Mouse (Mus musculus): Measurements from ENCODE around the gene Ifna6. TPM values are rescaled to one million over a fixed set of nuclear protein-coding genes. Genes with fewer than 3 reads are reported as not detected.
"Not testable (repeated sequence)": the region's sequence is repeated elsewhere in the genome, so short reads cannot be mapped to it uniquely, and the experiment has no call there.

Ifna6 gene
- polyA plus RNA-seq, 1 experiment from 2014 or later, result not detected

DNA sequence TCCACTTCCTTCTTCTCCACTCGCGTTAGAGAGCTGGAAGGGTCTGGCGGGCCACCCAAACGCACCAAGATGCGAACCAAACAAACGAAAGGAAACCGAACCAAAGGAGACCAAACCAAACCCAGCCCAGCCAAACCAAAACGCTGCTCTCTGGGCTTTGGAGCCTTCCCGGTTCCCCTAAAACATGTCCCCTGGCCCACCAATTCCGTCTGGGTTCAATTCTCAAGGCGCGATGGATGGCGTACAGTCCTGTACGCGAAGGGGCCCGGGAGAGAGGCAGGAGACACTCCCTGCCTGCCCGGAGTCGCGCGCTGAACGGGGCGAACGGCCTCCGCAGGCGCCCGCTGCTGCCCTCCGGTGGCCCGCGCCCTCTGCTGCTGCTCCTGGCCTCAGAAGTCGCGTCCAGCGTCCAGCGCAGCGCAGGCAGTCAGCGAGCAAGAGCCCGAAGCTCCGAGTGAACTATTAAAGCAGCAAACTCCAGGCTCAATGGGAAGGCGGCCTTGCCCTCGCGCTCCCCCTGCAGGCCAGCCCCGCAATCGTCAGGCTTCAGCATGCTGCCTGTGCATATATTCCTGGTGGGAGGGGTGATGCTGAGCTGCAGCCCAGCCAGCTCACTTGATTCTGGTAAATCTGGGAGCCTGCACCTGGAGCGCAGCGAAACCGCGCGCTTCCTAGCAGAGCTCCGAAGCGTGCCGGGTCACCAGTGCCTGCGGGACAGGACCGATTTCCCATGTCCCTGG is 33.1 kb upstream of the Ifna6 start, which contains the start of gene Gm13275:
Gene Gm13275, plus strand, starts transcription at position 552 of the 740 bp plus-strand sequence.
- not testable (repeated sequence) for H3K9ac ChIP-seq (replicated peaks; ENCODE audit: low read depth, low read length); H3K9me3 ChIP-seq (ENCODE audit: control insufficient read depth, low read depth, low read length); H3K4me3 ChIP-seq (ENCODE audit: low read depth, low read length); ATAC-seq (ENCODE audit: insufficient number of reproducible peaks, insufficient read depth, low FRiP score, low read depth); H3K4me2 ChIP-seq (replicated peaks; ENCODE audit: low read depth, low read length); H3K27ac ChIP-seq (ENCODE audit: low read length); H3K27me3 ChIP-seq (ENCODE audit: control insufficient read depth, insufficient read depth, low read length); H3K4me1 ChIP-seq (ENCODE audit: control insufficient read depth, insufficient read depth, low read length); H3K36me3 ChIP-seq (ENCODE audit: control insufficient read depth, insufficient read depth, low read length)
- WGBS, result 0% methylated on average over 6 of the region's 52 CpGs

DNA sequence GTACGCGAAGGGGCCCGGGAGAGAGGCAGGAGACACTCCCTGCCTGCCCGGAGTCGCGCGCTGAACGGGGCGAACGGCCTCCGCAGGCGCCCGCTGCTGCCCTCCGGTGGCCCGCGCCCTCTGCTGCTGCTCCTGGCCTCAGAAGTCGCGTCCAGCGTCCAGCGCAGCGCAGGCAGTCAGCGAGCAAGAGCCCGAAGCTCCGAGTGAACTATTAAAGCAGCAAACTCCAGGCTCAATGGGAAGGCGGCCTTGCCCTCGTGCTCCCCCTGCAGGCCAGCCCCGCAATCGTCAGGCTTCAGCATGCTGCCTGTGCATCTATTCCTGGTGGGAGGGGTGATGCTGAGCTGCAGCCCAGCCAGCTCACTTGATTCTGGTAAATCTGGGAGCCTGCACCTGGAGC is 30.1 kb upstream of the Ifna6 start, which contains the start of gene Gm13279:
Gene Gm13279, plus strand, starts transcription at position 301 of the 400 bp plus-strand sequence.
- ATAC-seq (ENCODE audit: insufficient number of reproducible peaks, insufficient read depth, low FRiP score, low read depth); H3K27ac ChIP-seq (ENCODE audit: low read length): not testable (repeated sequence)
- no CpG with 5 or more reads among the region's 28 CpGs for WGBS

DNA sequence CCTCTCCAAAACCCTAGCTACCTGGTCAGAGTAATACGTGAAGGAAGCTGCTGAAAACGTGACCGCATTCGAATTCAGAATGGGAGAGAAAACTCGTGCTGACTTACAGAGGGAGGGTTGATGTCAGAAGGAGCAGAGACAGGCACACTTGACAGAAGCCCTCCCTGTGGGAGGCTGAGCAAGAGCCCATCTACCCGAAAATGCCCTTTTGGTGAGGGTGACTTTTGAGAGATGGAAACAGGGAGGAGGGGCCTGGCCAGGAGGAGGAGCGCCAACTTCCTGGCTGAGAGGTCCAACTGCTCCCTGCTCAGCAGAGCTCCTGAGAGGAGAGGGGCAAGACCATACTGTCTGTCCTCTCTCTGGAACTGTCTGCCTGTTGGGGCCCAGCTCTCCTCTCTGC is 27.9 kb upstream of the Ifna6 start, which contains the start of gene Gm13285:
Gene Gm13285, plus strand, starts transcription at position 301 of the 400 bp plus-strand sequence.
- WGBS, result 25% methylated on average over 1 of the region's 7 CpGs
- ATAC-seq (ENCODE audit: insufficient number of reproducible peaks, insufficient read depth, low FRiP score, low read depth); H3K27me3 ChIP-seq (ENCODE audit: control insufficient read depth, insufficient read depth, low read length); H3K36me3 ChIP-seq (ENCODE audit: control insufficient read depth, insufficient read depth, low read length); H3K4me3 ChIP-seq (ENCODE audit: low read depth, low read length); H3K9me3 ChIP-seq (ENCODE audit: control insufficient read depth, low read depth, low read length); H3K9ac ChIP-seq (replicated peaks; ENCODE audit: low read depth, low read length); H3K27ac ChIP-seq (ENCODE audit: low read length); H3K4me2 ChIP-seq (replicated peaks; ENCODE audit: low read depth, low read length); H3K4me1 ChIP-seq (ENCODE audit: control insufficient read depth, insufficient read depth, low read length): not testable (repeated sequence)

More for the DNA sequence above, 30.1 kb upstream of the Ifna6 start, which contains the start of gene Gm13279:
- H3K36me3 ChIP-seq (ENCODE audit: control insufficient read depth, insufficient read depth, low read length); H3K9ac ChIP-seq (replicated peaks; ENCODE audit: low read depth, low read length); H3K4me1 ChIP-seq (ENCODE audit: control insufficient read depth, insufficient read depth, low read length); H3K27me3 ChIP-seq (ENCODE audit: control insufficient read depth, insufficient read depth, low read length); H3K4me2 ChIP-seq (replicated peaks; ENCODE audit: low read depth, low read length); H3K9me3 ChIP-seq (ENCODE audit: control insufficient read depth, low read depth, low read length); H3K4me3 ChIP-seq (ENCODE audit: low read depth, low read length): not testable (repeated sequence)

DNA sequence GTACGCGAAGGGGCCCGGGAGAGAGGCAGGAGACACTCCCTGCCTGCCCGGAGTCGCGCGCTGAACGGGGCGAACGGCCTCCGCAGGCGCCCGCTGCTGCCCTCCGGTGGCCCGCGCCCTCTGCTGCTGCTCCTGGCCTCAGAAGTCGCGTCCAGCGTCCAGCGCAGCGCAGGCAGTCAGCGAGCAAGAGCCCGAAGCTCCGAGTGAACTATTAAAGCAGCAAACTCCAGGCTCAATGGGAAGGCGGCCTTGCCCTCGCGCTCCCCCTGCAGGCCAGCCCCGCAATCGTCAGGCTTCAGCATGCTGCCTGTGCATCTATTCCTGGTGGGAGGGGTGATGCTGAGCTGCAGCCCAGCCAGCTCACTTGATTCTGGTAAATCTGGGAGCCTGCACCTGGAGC is 24.3 kb upstream of the Ifna6 start, which contains the start of gene Gm13287:
Gene Gm13287, plus strand, starts transcription at position 301 of the 400 bp plus-strand sequence.
- not testable (repeated sequence) for H3K4me1 ChIP-seq (ENCODE audit: control insufficient read depth, insufficient read depth, low read length); H3K9me3 ChIP-seq (ENCODE audit: control insufficient read depth, low read depth, low read length); H3K4me3 ChIP-seq (ENCODE audit: low read depth, low read length); H3K27me3 ChIP-seq (ENCODE audit: control insufficient read depth, insufficient read depth, low read length); ATAC-seq (ENCODE audit: insufficient number of reproducible peaks, insufficient read depth, low FRiP score, low read depth); H3K36me3 ChIP-seq (ENCODE audit: control insufficient read depth, insufficient read depth, low read length); H3K4me2 ChIP-seq (replicated peaks; ENCODE audit: low read depth, low read length); H3K9ac ChIP-seq (replicated peaks; ENCODE audit: low read depth, low read length); H3K27ac ChIP-seq (ENCODE audit: low read length)
- WGBS, result no CpG with 5 or more reads among the region's 29 CpGs

DNA sequence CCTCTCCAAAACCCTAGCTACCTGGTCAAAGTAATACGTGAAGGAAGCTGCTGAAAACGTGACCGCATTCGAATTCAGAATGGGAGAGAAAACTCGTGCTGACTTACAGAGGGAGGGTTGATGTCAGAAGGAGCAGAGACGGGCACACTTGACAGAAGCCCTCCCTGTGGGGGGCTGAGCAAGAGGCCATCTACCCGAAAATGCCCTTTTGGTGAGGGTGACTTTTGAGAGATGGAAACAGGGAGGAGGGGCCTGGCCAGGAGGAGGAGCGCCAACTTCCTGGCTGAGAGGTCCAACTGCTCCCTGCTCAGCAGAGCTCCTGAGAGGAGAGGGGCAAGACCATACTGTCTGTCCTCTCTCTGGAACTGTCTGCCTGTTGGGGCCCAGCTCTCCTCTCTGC is 22.0 kb upstream of the Ifna6 start, which contains the start of gene Gm13288:
Gene Gm13288, plus strand, starts transcription at position 301 of the 400 bp plus-strand sequence.
- not testable (repeated sequence) for H3K4me3 ChIP-seq (ENCODE audit: low read depth, low read length); H3K27ac ChIP-seq (ENCODE audit: low read length)
- WGBS, result no CpG with 5 or more reads among the region's 8 CpGs

DNA sequence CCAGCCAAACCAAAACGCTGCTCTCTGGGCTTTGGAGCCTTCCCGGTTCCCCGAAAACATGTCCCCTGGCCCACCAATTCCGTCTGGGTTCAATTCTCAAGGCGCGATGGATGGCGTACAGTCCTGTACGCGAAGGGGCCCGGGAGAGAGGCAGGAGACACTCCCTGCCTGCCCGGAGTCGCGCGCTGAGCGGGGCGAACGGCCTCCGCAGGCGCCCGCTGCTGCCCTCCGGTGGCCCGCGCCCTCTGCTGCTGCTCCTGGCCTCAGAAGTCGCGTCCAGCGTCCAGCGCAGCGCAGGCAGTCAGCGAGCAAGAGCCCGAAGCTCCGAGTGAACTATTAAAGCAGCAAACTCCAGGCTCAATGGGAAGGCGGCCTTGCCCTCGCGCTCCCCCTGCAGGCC is 21.5 kb upstream of the Ifna6 start:
- not testable (repeated sequence) for H3K4me2 ChIP-seq (replicated peaks; ENCODE audit: low read depth, low read length)

More for the DNA sequence above, 22.0 kb upstream of the Ifna6 start, which contains the start of gene Gm13288:
- not testable (repeated sequence) for H3K9me3 ChIP-seq (ENCODE audit: control insufficient read depth, low read depth, low read length); H3K27me3 ChIP-seq (ENCODE audit: control insufficient read depth, insufficient read depth, low read length); ATAC-seq (ENCODE audit: insufficient number of reproducible peaks, insufficient read depth, low FRiP score, low read depth); H3K4me2 ChIP-seq (replicated peaks; ENCODE audit: low read depth, low read length); H3K9ac ChIP-seq (replicated peaks; ENCODE audit: low read depth, low read length); H3K36me3 ChIP-seq (ENCODE audit: control insufficient read depth, insufficient read depth, low read length); H3K4me1 ChIP-seq (ENCODE audit: control insufficient read depth, insufficient read depth, low read length)

DNA sequence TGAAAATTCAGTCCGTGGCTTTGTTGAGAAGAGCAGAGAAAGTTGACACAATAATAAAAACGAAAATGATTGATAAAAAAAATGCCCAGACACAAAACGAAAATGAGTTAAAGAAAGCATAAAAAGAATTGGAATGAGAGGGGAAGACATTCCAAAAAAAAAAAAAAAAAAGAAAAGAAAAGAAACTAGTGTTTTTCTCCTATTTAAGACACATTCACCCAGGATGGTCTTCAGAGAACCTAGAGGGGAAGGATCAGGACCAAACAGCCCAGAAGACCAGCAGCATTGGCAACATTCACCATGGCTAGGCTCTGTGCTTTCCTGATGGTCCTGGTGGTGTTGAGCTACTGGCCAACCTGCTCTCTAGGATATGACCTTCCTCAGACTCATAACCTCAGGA is 11.3 kb upstream of the Ifna6 start, which contains the start of gene Ifna7:
Gene Ifna7, plus strand, starts transcription at position 301 of the 400 bp plus-strand sequence.
- H3K4me3 ChIP-seq (ENCODE audit: low read depth, low read length), result no peak within 1 kb of the TSS
- WGBS, result 52% methylated on average over 3 of the region's 3 CpGs
- H3K27me3 ChIP-seq (ENCODE audit: control insufficient read depth, insufficient read depth, low read length), result no peaks in the 10 kb centered on the region; the same call in 1 of the 2 replicates
- H3K4me2 ChIP-seq (replicated peaks; ENCODE audit: low read depth, low read length), result no peak within 1 kb of the TSS
- ATAC-seq (ENCODE audit: insufficient number of reproducible peaks, insufficient read depth, low FRiP score, low read depth), result no peak
- no peaks in the 10 kb centered on the region for H3K36me3 ChIP-seq (ENCODE audit: control insufficient read depth, insufficient read depth, low read length)
- H3K9ac ChIP-seq (replicated peaks; ENCODE audit: low read depth, low read length), result no peak within 1 kb of the TSS
- H3K27ac ChIP-seq (ENCODE audit: low read length), result no peak within 1 kb of the TSS
- no peaks in the 10 kb centered on the region for H3K9me3 ChIP-seq (ENCODE audit: control insufficient read depth, low read depth, low read length)
- H3K4me1 ChIP-seq (ENCODE audit: control insufficient read depth, insufficient read depth, low read length), result no peaks in the 10 kb centered on the region

More for the DNA sequence above, 21.5 kb upstream of the Ifna6 start:
- no CpG with 5 or more reads among the region's 34 CpGs for WGBS
- H3K9ac ChIP-seq (replicated peaks; ENCODE audit: low read depth, low read length); H3K4me3 ChIP-seq (ENCODE audit: low read depth, low read length); H3K4me1 ChIP-seq (ENCODE audit: control insufficient read depth, insufficient read depth, low read length); H3K27me3 ChIP-seq (ENCODE audit: control insufficient read depth, insufficient read depth, low read length); H3K36me3 ChIP-seq (ENCODE audit: control insufficient read depth, insufficient read depth, low read length); H3K27ac ChIP-seq (ENCODE audit: low read length); ATAC-seq (ENCODE audit: insufficient number of reproducible peaks, insufficient read depth, low FRiP score, low read depth); H3K9me3 ChIP-seq (ENCODE audit: control insufficient read depth, low read depth, low read length): not testable (repeated sequence)

DNA sequence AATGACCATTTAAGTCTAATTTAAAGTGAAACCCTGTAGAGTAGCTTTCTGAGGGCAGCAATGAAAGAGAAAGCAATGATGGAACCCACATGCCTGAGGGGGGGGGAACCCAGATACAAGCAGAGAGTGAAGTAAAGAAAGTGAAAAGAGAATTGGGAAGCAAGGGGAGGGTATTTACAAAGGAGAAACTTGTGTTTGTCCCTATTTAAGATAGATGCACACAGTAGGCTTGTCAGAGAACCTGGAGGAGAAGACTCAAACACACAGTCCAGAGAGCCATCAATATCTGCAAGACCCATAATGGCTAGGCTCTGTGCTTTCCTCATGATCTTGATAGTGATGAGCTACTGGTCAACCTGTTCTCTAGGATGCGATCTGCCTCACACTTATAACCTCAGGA is 7.6 kb upstream of the Ifna6 start, which contains the start of gene Ifna11:
Gene Ifna11, plus strand, starts transcription at position 301 of the 400 bp plus-strand sequence.
- H3K36me3 ChIP-seq (ENCODE audit: control insufficient read depth, insufficient read depth, low read length), result no peaks in the 10 kb centered on the region
- H3K27me3 ChIP-seq (ENCODE audit: control insufficient read depth, insufficient read depth, low read length), result no peaks in the 10 kb centered on the region; the same call in 1 of the 2 replicates
- H3K4me1 ChIP-seq (ENCODE audit: control insufficient read depth, insufficient read depth, low read length), result no peaks in the 10 kb centered on the region
- H3K9ac ChIP-seq (replicated peaks; ENCODE audit: low read depth, low read length), result no peak within 1 kb of the TSS
- no peak for ATAC-seq (ENCODE audit: insufficient number of reproducible peaks, insufficient read depth, low FRiP score, low read depth)
- WGBS, result 90% methylated on average over 1 of the region's 1 CpGs
- no peak within 1 kb of the TSS for H3K4me2 ChIP-seq (replicated peaks; ENCODE audit: low read depth, low read length)
- H3K9me3 ChIP-seq (ENCODE audit: control insufficient read depth, low read depth, low read length), result no peaks in the 10 kb centered on the region
- no peak within 1 kb of the TSS for H3K4me3 ChIP-seq (ENCODE audit: low read depth, low read length)
- no peak within 1 kb of the TSS for H3K27ac ChIP-seq (ENCODE audit: low read length)
